Comparison of ENCODE assay signal across 8 mouse cellular contexts in genomic region chr3:79813814-79814490, GRCm38 (mm10). TPM values are rescaled to one million over a fixed set of nuclear protein-coding genes. Genes with fewer than 3 reads are reported as not detected.
DNase-seq lines count a peak whose midpoint lies in the region; ATAC-seq and TF ChIP-seq lines count a peak whose summit lies in the region.

No protein-coding gene starts in this region.

- H3K4me3 ChIP-seq in kidney, embryonic 16.5 days (ENCODE audit: low read length) = no peak overlapping the region
- no peak overlapping the region for H3K4me3 ChIP-seq in liver, adult 2 months (ENCODE audit: insufficient read depth, low read depth, low read length)
- no peak overlapping the region for H3K4me3 ChIP-seq in neural tube, embryonic 11.5 days (ENCODE audit: low read depth, low read length)
- peak overlapping the region; percentile 42 for H3K4me3 ChIP-seq in testis, adult 2 months (ENCODE audit: control insufficient read depth, low read depth, low read length)

- no peak overlapping the region for H3K27ac ChIP-seq in kidney, embryonic 16.5 days (ENCODE audit: low read length)
- H3K27ac ChIP-seq in liver, adult 2 months (replicated peaks; ENCODE audit: insufficient read depth, low read depth, low read length) = no peak overlapping the region
- no peak overlapping the region for H3K27ac ChIP-seq in neural tube, embryonic 11.5 days (ENCODE audit: low read depth, low read length)
- no peak overlapping the region for H3K27ac ChIP-seq in testis, adult 2 months (ENCODE audit: control insufficient read depth, insufficient read depth, low read depth, low read length)

- TF ChIP-seq CTCF in liver, adult 2 months (IDR thresholded peaks at IDR 0.05; ENCODE audit: low read depth, low read length) = peak; percentile 93
- TF ChIP-seq CTCF in testis, adult 2 months (IDR thresholded peaks at IDR 0.05; ENCODE audit: control insufficient read depth, insufficient read depth, insufficient replicate concordance, low read depth, low read length) = peak; percentile 88; the same call in 1 of the 2 replicates

- no peaks in the 10 kb centered on the region for H3K36me3 ChIP-seq in kidney, embryonic 16.5 days (ENCODE audit: insufficient read depth, low read length)
- H3K36me3 ChIP-seq in liver, adult 2 months (ENCODE audit: control insufficient read depth, insufficient read depth, low read length) = peaks cover 2% of the 10 kb centered on the region; the same call in 1 of the 2 replicates
- H3K36me3 ChIP-seq in neural tube, embryonic 11.5 days (ENCODE audit: control insufficient read depth, insufficient read depth, low read length) = no peaks in the 10 kb centered on the region
- no peaks in the 10 kb centered on the region for H3K36me3 ChIP-seq in testis, adult 2 months (ENCODE audit: control insufficient read depth, insufficient read depth, low read length)

- H3K4me2 ChIP-seq in kidney, embryonic 16.5 days (replicated peaks; ENCODE audit: low read depth, low read length) = 0 out of 2 replicates have a peak overlapping the region, but pooled peaks have one; percentile 15
- no peak overlapping the region for H3K4me2 ChIP-seq in neural tube, embryonic 11.5 days (ENCODE audit: low read depth)

- H3K79me2 ChIP-seq in liver, adult 2 months (ENCODE audit: control insufficient read depth, insufficient read depth, low read length) = no peaks in the 10 kb centered on the region

- no peaks in the 10 kb centered on the region for H3K27me3 ChIP-seq in kidney, embryonic 16.5 days (ENCODE audit: insufficient read depth, low read length)
- no peaks in the 10 kb centered on the region for H3K27me3 ChIP-seq in liver, adult 2 months (ENCODE audit: control insufficient read depth, insufficient read depth, low read length)
- H3K27me3 ChIP-seq in neural tube, embryonic 11.5 days (ENCODE audit: control insufficient read depth, insufficient read depth, low read length) = no peaks in the 10 kb centered on the region
- H3K27me3 ChIP-seq in testis, adult 2 months (ENCODE audit: control insufficient read depth, insufficient read depth, low read length) = no peaks in the 10 kb centered on the region

- peak; percentile 89 for ATAC-seq in granulocyte monocyte progenitor cell, adult 5-6 weeks (replicated peaks; ENCODE audit: poor library complexity, severe bottlenecking)
- peak; percentile 87 for ATAC-seq in kidney, embryonic 16.5 days (ENCODE audit: low FRiP score, low TSS enrichment)
- peak; percentile 62 for ATAC-seq in neural tube, embryonic 11.5 days (ENCODE audit: insufficient read depth, low FRiP score, low TSS enrichment)

- no peak for TF ChIP-seq POLR2A in liver, adult 2 months (IDR thresholded peaks at IDR 0.05; ENCODE audit: extremely low read depth, insufficient read depth, low read length)
- no peak for TF ChIP-seq POLR2A in testis, adult 2 months (IDR thresholded peaks at IDR 0.05; ENCODE audit: control insufficient read depth, low read depth, low read length)

- H3K4me1 ChIP-seq in kidney, embryonic 16.5 days (ENCODE audit: insufficient read depth, low read length) = peaks cover 5% of the 10 kb centered on the region; the same call in 1 of the 2 replicates
- H3K4me1 ChIP-seq in liver, adult 2 months (ENCODE audit: control insufficient read depth, insufficient read depth, low read length) = no peaks in the 10 kb centered on the region
- no peaks in the 10 kb centered on the region for H3K4me1 ChIP-seq in neural tube, embryonic 11.5 days (ENCODE audit: control insufficient read depth, insufficient read depth, low read length)
- H3K4me1 ChIP-seq in testis, adult 2 months (ENCODE audit: control insufficient read depth, insufficient read depth, low read length) = peaks cover 4% of the 10 kb centered on the region; the same call in 1 of the 2 replicates

- WGBS in kidney, embryonic 16.5 days = 28% methylated on average over 19 of the region's 19 CpGs
- 41% methylated on average over 19 of the region's 19 CpGs for WGBS in liver, adult 2 months
- WGBS in neural tube, embryonic 11.5 days = 33% methylated on average over 19 of the region's 19 CpGs

- no peak overlapping the region; the same call in 1 of the 2 replicates for H3K9ac ChIP-seq in kidney, embryonic 16.5 days (replicated peaks; ENCODE audit: low read length)
- no peak overlapping the region for H3K9ac ChIP-seq in liver, adult 2 months (ENCODE audit: low read depth, low read length)
- H3K9ac ChIP-seq in neural tube, embryonic 11.5 days (ENCODE audit: low read length) = no peak overlapping the region

- DNase-seq in 416B (ENCODE audit: low read depth) = peak; percentile 60
- peak; percentile 84 for DNase-seq in adrenal gland, postnatal 10 days
- peak; percentile 72 for DNase-seq in embryo, embryonic 9.5 days (ENCODE audit: extremely low spot score)
- DNase-seq in liver, adult 2 months (ENCODE audit: extremely low read depth, low read depth, low spot score) = peak; percentile 16
- peak; percentile 79 for DNase-seq in neural tube, embryonic 11.5 days (ENCODE audit: low spot score)

- no peaks in the 10 kb centered on the region for H3K9me3 ChIP-seq in kidney, embryonic 16.5 days (ENCODE audit: low read length)
- H3K9me3 ChIP-seq in neural tube, embryonic 11.5 days (ENCODE audit: control insufficient read depth, low read length) = no peaks in the 10 kb centered on the region

RNA-seq across cellular contexts. Expression of gene Tmem144, which starts 38.6 kb away (rescaled TPM):
- total RNA-seq in adrenal gland, postnatal 10 days (2021) = 1 to 10 TPM; 5.2 to 8.4 TPM
- 2.8 and 3.0 TPM in 2 replicates for total RNA-seq in granulocyte monocyte progenitor cell, adult 5-6 weeks (2014; fragmentation: Nextera tagmentation)
- 2.7 and 2.8 TPM in 2 replicates for total RNA-seq in granulocyte monocyte progenitor cell, adult 5-6 weeks (2017)
- polyA plus RNA-seq in kidney, embryonic 16.5 days (2015; fragmentation: Nextera tagmentation; extraction: Ambion mirVana) = 6.8 and 7.2 TPM in 2 replicates
- total RNA-seq in liver, adult 2 months (2014; rRNA removed) = 3.6 and 4.5 TPM in 2 replicates
- 1.7 and 2.0 TPM in 2 replicates for polyA plus RNA-seq in liver, adult 2 months (2012; rRNA removed)
- polyA plus RNA-seq in neural tube, embryonic 11.5 days (2014; fragmentation: Nextera tagmentation; extraction: Ambion mirVana) = 2.9 TPM in 2 replicates
- polyA plus RNA-seq in testis, adult 2 months (2012; rRNA removed) = 463 and 494 TPM in 2 replicates

Comparison
In these comparisons a context has a peak if more than half of its experiments do, and no peak if none do; other contexts are left out.
1. DNase-seq: peak in every context shown above with its lines; median percentile 84 in adrenal gland, postnatal 10 days; 79 in neural tube, embryonic 11.5 days; 72 in embryo, embryonic 9.5 days; 60 in 416B; 16 in liver, adult 2 months.
2. RNA of gene Tmem144, which starts 38.6 kb away (polyA plus RNA-seq): 463 to 494 TPM in testis, adult 2 months; 6.8 to 7.2 TPM in kidney, embryonic 16.5 days, 2.9 TPM in neural tube, embryonic 11.5 days and 1.7 to 2.0 TPM in liver, adult 2 months; every median in the first group is over 10 times any median in the second.
3. Peak in every context shown above with its lines, with median percentiles within 50 percentile points of each other: ATAC-seq.